Mouse (Mus musculus) c-Kit-positive CD71-positive TER-119-negative erythroid progenitor cells, embryonic 14.5 days (primary cell): Measurements from ENCODE around the gene Slc35f1.
"Not testable (repeated sequence)": the region's sequence is repeated elsewhere in the genome, so short reads cannot be mapped to it uniquely, and the experiment has no call there.

Experiments used
- DNase-seq: peaks from one replicate; pipeline ENCODE4 v3.0.0-alpha.2; 2013; ENCODE audit warnings: low read depth

The Slc35f1 gene

DNA sequence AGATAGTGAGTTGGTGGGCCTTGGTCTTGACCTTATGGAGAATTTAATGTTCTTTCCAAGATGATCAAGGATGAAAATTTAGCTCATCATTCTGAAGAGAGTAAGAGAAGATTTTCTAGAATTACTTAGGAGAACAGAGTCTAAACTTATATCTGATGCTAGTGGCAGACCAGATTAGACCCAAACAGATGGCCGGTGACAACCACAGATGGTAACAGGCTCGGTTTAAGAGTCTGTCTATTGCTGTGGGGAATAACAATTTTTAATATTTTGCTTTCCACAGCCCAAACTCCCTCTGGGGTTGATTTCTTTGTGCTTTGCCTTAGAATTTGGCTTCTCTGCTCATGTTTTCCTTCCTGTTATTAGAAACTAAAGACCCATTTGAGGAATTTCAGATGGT lies 96.7 kb downstream of the Slc35f1 start:
- DNase-seq: no peak

GRCm38 (mm10) chr10:52791560-52791959 lies 101.2 kb downstream of the Slc35f1 start:
- DNase-seq: no peak

DNA sequence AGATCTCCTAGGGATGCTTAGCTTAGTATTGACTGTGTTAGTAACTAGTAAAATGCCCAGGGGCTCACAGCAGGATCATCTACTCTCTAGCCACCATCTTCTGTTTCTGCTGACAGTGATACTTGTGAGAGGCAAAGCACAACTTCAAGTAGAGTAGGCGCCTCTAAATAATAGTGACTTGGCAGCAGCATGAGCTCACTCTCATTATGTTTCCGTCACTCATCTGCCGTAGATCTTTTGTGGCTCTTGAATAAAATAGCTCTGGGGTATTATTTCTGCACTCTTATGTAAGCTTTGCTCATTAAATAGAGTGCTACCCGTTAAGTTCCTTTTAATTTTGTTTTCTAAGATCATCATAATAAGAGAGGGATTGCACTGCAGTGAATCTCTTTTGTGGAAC lies 107.1 kb downstream of the Slc35f1 start:
- DNase-seq: no peak

GRCm38 (mm10) chr10:52807808-52808207 lies 117.5 kb downstream of the Slc35f1 start:
- DNase-seq: no peak

DNA sequence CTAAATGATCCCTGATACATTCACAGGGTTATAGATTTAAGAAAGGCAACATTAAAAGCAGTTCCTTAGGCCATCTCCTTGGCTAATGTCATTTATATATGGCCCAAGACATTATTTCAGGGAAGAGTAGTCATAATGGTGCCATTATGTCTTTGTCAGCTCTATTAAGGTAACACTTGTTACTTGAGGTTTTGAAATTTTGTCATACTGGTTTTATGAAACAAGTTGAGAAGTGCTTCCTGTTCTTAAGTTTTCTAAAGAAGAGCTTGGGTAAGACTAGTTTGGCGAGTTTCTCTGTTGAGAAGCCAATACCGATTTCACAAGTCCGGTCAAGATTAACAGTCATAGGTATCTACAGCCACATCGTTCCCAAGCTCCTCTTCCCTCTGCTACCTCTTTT lies 122.5 kb downstream of the Slc35f1 start:
- DNase-seq: no peak

GRCm38 (mm10) chr10:52814358-52814757 lies 124.0 kb downstream of the Slc35f1 start:
- DNase-seq: no peak

- DNase-seq: no peak
Measured at GRCm38 (mm10) chr10:52819661-52820060, 129.3 kb downstream of the Slc35f1 start.

DNA sequence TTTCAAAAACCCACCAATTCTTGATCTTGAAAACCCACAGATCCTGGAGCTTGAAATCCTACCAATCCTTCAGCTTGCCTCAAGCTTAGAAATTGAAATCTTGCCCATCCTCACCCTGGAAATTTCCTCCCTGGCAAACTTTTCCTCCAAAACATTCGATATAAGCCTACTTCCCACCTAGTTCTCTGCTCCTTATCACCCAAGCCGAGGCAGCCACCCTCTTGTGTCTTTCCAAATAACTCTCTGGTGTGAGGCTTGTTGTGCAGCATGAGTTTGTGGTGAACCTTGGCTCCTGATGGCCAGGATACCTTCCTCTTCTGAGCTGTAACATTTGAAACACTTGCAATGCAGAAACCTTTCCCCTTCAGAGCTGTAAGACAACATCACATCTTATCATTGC lies 132.6 kb downstream of the Slc35f1 start:
- no peak for DNase-seq

GRCm38 (mm10) chr10:52825746-52826145 lies 135.4 kb downstream of the Slc35f1 start:
- DNase-seq: no peak

GRCm38 (mm10) chr10:52840819-52841218 lies 150.5 kb downstream of the Slc35f1 start:
- no peak for DNase-seq

GRCm38 (mm10) chr10:52851994-52852393 lies 161.7 kb downstream of the Slc35f1 start:
- DNase-seq: no peak

- no peak for DNase-seq
Measured at GRCm38 (mm10) chr10:52860851-52861250, 170.5 kb downstream of the Slc35f1 start.

- DNase-seq: no peak
Measured at GRCm38 (mm10) chr10:52864936-52865335, 174.6 kb downstream of the Slc35f1 start.

GRCm38 (mm10) chr10:52871110-52871509 lies 180.8 kb downstream of the Slc35f1 start:
- no peak for DNase-seq

DNA sequence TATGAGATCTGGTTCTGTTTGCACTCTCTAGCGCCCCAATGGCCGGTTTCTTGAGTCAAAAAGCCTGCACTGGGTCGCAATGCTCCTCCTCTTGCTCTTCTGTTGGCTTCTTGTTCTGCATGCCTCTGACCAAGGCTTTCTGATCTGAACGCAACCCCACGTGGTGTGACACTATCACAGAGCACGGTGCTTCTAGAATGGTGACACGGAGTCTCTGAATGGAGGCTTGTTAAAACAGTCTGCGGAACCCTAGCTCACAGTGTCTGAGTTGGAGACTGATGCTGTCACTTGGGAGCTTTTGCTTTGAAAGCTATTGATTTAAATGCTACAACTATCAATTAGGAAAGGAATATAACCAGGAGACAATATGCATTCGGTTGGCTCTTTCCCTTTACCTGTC lies 183.8 kb downstream of the Slc35f1 start:
- DNase-seq: no peak

- no peak for DNase-seq
Measured at GRCm38 (mm10) chr10:52874712-52875111, 184.4 kb downstream of the Slc35f1 start.

DNA sequence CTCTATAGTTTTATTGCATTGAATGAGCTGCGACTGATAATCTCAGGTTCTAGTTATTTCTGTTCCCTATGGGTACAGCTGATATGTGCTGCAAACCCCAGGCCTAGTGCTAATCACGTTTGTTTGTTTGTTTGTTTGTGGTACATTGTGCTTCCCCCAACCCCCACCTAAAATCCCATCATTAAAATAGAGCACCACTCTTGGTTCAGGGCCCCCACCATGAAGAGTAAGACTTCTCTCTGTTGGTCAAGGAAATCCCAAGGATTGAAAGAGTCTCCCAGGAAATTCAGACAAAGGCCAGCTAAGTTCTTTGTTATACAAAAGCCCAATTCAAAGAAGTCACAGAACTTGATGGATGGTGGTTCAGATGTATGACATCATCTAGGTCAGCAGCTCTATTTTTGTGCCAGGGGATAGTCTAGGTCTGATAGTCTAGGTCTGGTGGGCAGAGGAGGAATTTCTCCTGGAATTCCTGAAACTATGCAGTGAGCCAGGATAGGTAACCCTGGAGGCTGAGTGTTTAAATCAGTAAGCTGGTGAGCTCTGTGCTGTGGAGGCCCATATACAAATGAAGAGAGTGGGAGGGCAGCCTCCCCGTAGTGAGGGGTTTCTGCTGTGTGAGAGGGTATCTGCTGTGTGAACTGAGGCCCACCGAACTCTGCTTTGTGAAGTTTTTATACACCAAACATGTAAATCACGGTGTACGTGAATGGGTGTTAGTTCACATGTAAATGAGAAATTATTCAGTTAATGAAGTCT lies 187.1 kb downstream of the Slc35f1 start:
- DNase-seq: no peak

GRCm38 (mm10) chr10:52878093-52878801 lies 187.9 kb downstream of the Slc35f1 start:
- DNase-seq: no peak

GRCm38 (mm10) chr10:52896724-52897123 lies 206.4 kb downstream of the Slc35f1 start:
- not testable (repeated sequence) for DNase-seq

DNA sequence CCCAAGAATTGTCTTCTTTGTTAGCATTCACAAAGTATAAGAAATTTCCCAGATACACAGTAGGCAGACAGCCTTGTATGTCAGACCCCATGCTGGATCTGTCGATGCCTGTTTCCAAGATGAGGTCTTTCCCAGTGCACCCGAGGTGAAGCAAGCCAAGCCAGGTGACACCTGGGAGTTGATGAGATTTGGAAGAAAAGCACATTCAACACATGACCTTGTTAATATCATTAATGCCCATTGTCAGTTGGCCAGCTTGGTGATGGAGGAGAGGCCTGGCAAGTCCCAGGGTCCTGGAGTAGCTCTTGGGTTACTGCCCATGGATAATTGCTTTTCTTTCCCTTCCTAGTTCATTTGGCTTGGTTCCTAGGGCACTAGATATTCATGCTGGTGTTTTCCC lies 214.6 kb downstream of the Slc35f1 start:
- no peak for DNase-seq

- DNase-seq: no peak
Measured at GRCm38 (mm10) chr10:52911762-52912161, 221.4 kb downstream of the Slc35f1 start.

- DNase-seq: no peak
Measured at GRCm38 (mm10) chr10:52918715-52919114, 228.4 kb downstream of the Slc35f1 start.

GRCm38 (mm10) chr10:52923143-52923542 lies 232.8 kb downstream of the Slc35f1 start:
- DNase-seq: no peak

GRCm38 (mm10) chr10:52926330-52926729 lies 236.0 kb downstream of the Slc35f1 start:
- DNase-seq: no peak
